Mouse (Mus musculus) heart, postnatal 0 days (tissue): ENCODE measurements around the gene Mertk. TPM values are rescaled to one million over a fixed set of nuclear protein-coding genes. Genes with fewer than 3 reads are reported as not detected.

Source experiments
- ATAC-seq: fragments of 200-750 bp; cut with Nextera tagmentation; 2 replicates; pipeline ENCODE4 v1.8.0; 2017; ENCODE audit warnings: low read depth, moderate number of reproducible peaks, moderate library complexity; ENCODE audit not compliant: insufficient read depth
- DNase-seq: peaks from one replicate; pipeline ENCODE4 v3.0.0-alpha.2; 2016; ENCODE audit warnings: low spot score
- H3K27ac ChIP-seq: fragments of 300-500 bp; sonication (generic); 2 replicates; pipeline ENCODE4 v1.5.1; 2014; ENCODE audit warnings: low read depth, mild to moderate bottlenecking
- H3K27me3 ChIP-seq: fragments of 300-500 bp; sonication (generic); 2 replicates; pipeline ENCODE4 v1.6.1; 2014; ENCODE audit warnings: low read length, mixed read lengths; ENCODE audit not compliant: control insufficient read depth, insufficient read depth
- H3K36me3 ChIP-seq: fragments of 300-500 bp; sonication (generic); replicated peaks from 2 replicates; pipeline ENCODE4 v1.6.1; 2014; ENCODE audit warnings: low read length, mixed read lengths; ENCODE audit not compliant: control insufficient read depth, insufficient read depth
- H3K4me1 ChIP-seq: fragments of 300-500 bp; sonication (generic); 2 replicates; pipeline ENCODE4 v1.6.1; 2014; ENCODE audit warnings: antibody characterized with exemption; ENCODE audit not compliant: control insufficient read depth, insufficient read depth
- H3K4me2 ChIP-seq: fragments of 300-500 bp; sonication (generic); 2 replicates; pipeline ENCODE4 v1.6.1; 2014; ENCODE audit warnings: low read depth, mild to moderate bottlenecking, low read length, moderate library complexity
- H3K4me3 ChIP-seq: fragments of 300-500 bp; sonication (generic); 2 replicates; pipeline ENCODE4 v1.5.1; 2014; ENCODE audit warnings: low read depth, low read length
- H3K9ac ChIP-seq: fragments of 300-500 bp; sonication (generic); replicated peaks from 2 replicates; pipeline ENCODE4 v1.6.1; 2014; ENCODE audit warnings: low read depth, low read length, mixed read lengths
- H3K9me3 ChIP-seq: fragments of 300-500 bp; sonication (generic); replicated peaks from 2 replicates; pipeline ENCODE4 v1.6.1; 2016; ENCODE audit warnings: low read length; ENCODE audit not compliant: control insufficient read depth
- CTCF ChIP-seq: IDR thresholded peaks from 2 replicates; pipeline ENCODE4 v1.5.1; 2016; ENCODE audit warnings: antibody characterized with exemption, control low read depth, low read depth
- EP300 ChIP-seq: IDR thresholded peaks from 2 replicates; pipeline ENCODE4 v1.6.1; 2016; ENCODE audit warnings: antibody characterized with exemption, low read depth
- WGBS: fragments of 180-500 bp; shearing (Covaris S2); extraction: QIAGEN DNeasy Blood & Tissue Kit; methylation state at CpG from one replicate; pipeline ENCODE4 v1.1.7; 2014; 5-methylcytosine and 5-hydroxymethylcytosine counted together
- polyA plus RNA-seq: library from polyadenylated mRNA; unstranded; fragments of >200 nt; fragmentation: Nextera tagmentation; extraction: Ambion mirVana; gene quantifications from 2 replicates; pipeline ENCODE4 v1.2.1, GENCODE M21; 2015
- total RNA-seq: library from RNA; depleted of rRNA; stranded (reverse); fragments of >200 nt; gene quantifications from 2 replicates; pipeline ENCODE4 v1.2.3, GENCODE M21; 2014; ENCODE audit warnings: low replicate concordance

Gene Mertk
- total and polyA plus RNA-seq, 2 experiments from 2014 or later = 2.3 to 6.1 TPM

DNA sequence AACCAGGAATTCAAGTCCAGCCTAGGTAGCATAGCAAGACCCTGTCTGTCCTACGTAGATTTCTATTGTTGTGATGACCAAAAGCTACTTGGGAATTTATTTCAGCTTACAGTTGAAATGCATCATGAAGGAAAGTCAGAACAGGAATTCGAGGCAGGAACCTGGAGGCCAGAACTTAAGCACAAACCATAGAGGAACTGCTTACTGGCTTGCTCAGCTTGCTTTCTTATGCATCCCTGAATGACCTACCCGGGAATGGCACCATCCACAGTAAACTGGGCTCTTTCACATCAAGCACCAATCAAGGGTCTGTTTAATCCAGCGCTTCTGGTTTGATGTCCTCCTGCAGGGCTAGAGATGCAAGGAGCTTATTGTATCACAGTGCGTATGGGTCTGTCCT, 1.2 kb upstream of the Mertk start:
- DNase-seq (no peak), ATAC-seq (no peak)
- TF ChIP-seq CTCF (no peak), EP300 (no peak)
- Histone ChIP-seq H3K4me2 (peak overlapping the region; percentile 82; the same call in 1 of the 2 replicates), H3K4me1 (no peaks in the 10 kb centered on the region), H3K9ac (0 out of 2 replicates have a peak overlapping the region, but pooled peaks have one; percentile 63), H3K9me3 (no peaks in the 10 kb centered on the region), H3K27ac (no peak overlapping the region), H3K27me3 (no peaks in the 10 kb centered on the region), H3K36me3 (no peaks in the 10 kb centered on the region), H3K4me3 (no peak overlapping the region)
- WGBS = 49% methylated on average over 5 of the region's 5 CpGs

DNA sequence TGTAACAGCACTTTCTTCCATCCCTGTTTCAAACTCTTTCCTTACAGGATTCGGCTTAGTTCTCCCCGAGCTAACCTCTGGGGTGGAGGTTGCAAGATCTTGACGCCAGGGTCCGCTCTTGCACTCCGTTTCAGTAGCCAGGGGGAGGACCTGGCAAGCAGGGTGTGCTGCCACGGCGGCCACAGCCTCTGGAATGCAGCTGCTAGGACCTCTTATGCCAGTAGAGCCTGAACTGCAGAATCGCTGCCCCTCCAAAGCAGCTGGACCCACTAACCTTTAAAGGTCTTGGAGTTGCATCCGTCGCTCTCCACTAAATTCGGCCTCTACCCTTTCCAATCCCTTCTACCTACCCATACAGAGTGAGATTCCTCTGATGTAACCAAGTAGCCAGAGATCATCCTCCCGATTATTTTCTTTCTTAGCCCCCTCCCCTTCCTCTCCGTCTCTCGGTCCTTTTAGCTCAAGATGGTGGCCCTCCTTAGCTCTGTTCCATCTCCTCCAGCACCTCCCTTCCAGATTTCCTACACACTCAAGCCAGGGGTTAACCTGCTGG, 540 bp upstream of the Mertk start:
- TF ChIP-seq EP300 = peak; percentile 69; the same call in 1 of the 2 replicates
- TF ChIP-seq CTCF = peak; percentile 97
- Histone ChIP-seq H3K9ac (peak overlapping the region; percentile 63), H3K27ac (peak overlapping the region; percentile 91), H3K27me3 (no peaks in the 10 kb centered on the region), H3K4me2 (peak overlapping the region; percentile 82), H3K9me3 (no peaks in the 10 kb centered on the region), H3K36me3 (no peaks in the 10 kb centered on the region), H3K4me1 (no peaks in the 10 kb centered on the region), H3K4me3 (peak overlapping the region; percentile 72)
- peak; percentile 93 for DNase-seq
- peak; percentile 90 for ATAC-seq
- WGBS = under 1% methylated on average over 14 of the region's 14 CpGs

DNA sequence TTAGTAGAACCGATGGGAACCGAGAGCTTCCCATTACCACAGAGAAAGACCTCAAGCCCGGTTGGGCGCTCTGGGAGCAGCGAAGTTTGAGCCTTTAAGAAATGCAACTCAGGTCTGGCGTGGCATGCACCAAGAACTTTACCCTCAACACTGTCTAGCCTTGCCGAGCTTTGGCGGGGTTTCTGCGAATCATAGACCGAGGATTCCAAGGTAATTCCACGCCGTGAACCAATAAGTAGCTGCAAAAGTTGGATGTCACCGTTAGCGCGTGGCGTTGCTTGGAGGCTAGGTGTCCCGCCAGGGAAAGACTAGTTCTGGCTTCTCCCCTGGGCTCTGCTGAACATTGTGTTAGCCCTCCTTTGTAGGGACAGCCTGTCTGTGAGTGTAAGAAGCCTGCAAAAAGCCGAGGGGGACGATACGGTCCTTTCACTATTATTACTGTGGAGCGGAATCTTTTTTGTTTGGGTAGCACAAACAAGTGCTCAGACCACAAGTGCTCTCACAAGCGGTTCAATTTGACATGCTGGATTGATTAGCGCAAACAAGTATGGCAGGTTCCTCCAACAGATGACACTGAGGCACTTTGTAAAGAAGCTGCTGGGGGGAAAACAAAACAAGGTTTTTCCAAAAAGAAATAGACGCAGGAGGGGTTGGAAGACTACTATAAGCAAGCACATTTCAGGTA, 587 bp downstream of the Mertk start:
- no peak for TF ChIP-seq EP300
- no peak for TF ChIP-seq CTCF
- peak overlapping the region; percentile 82 for H3K4me2 ChIP-seq
- ATAC-seq (peak; percentile 16), DNase-seq (peak; percentile 40)
- peak overlapping the region; percentile 91 for H3K27ac ChIP-seq
- H3K4me3 ChIP-seq = peak overlapping the region; percentile 72
- no peaks in the 10 kb centered on the region for H3K4me1 ChIP-seq
- no peaks in the 10 kb centered on the region for H3K36me3 ChIP-seq
- no peaks in the 10 kb centered on the region for H3K9me3 ChIP-seq
- peak overlapping the region; percentile 63 for H3K9ac ChIP-seq
- 2% methylated on average over 24 of the region's 24 CpGs for WGBS
- no peaks in the 10 kb centered on the region for H3K27me3 ChIP-seq

DNA sequence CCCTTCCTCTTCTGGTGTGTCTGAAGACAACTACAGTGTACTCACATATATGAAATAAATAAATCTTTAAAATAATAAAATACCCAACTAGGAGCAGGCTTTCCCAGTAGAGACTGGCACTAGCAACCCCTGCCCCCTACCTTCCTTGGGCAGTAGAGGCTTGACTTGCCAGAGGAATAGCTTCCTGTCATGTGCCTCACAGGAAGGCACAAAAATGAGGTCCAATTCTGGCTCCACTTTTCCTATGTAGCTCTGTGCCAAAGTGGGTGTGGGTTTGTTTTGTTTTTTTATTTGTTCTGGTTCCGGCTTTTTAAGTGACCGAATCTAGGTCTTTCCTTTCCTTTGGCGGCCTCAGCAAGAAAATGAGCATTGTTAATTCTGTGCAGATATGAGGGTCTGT, 5.7 kb downstream of the Mertk start:
- TF ChIP-seq CTCF = no peak
- TF ChIP-seq EP300 = no peak
- Histone ChIP-seq H3K4me1 (no peaks in the 10 kb centered on the region; the same call in 1 of the 2 replicates), H3K4me3 (no peak overlapping the region), H3K27me3 (no peaks in the 10 kb centered on the region), H3K27ac (no peak overlapping the region), H3K9me3 (no peaks in the 10 kb centered on the region), H3K9ac (no peak overlapping the region), H3K36me3 (no peaks in the 10 kb centered on the region), H3K4me2 (no peak overlapping the region)
- ATAC-seq (no peak), DNase-seq (peak; percentile 30)
- WGBS = 79% methylated on average over 3 of the region's 3 CpGs

DNA sequence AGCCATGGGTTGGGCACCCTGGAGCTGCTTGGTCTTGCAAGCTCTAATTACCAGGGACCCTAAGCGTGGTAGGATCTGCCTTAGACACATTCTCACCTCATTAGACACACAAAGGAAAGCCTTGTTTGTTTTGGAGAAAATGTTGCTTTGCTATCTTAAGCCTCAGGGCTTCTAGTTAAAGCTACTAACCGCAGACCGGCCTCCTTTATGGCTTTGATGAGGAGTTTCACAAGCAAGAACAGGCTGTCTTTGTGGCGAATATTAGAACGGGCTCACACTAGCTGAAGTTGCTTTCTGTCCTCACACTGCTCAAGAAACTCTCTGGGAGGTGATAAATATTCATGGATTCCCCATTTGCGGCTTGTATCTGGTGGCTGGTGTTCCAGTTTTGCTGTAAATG, 10.5 kb downstream of the Mertk start:
- H3K27me3 ChIP-seq = no peaks in the 10 kb centered on the region
- TF ChIP-seq CTCF = no peak
- TF ChIP-seq EP300 = no peak
- no peak overlapping the region for H3K9ac ChIP-seq
- no peaks in the 10 kb centered on the region for H3K9me3 ChIP-seq
- WGBS = 67% methylated on average over 6 of the region's 6 CpGs
- DNase-seq (no peak), ATAC-seq (no peak)
- no peak overlapping the region for H3K4me2 ChIP-seq
- no peaks in the 10 kb centered on the region; the same call in 1 of the 2 replicates for H3K4me1 ChIP-seq
- no peak overlapping the region for H3K27ac ChIP-seq
- no peak overlapping the region for H3K4me3 ChIP-seq
- no peaks in the 10 kb centered on the region for H3K36me3 ChIP-seq
